Mouse (Mus musculus) cortical plate, adult 2 months (tissue): ENCODE results near the gene Gm10382.

Experiments used
- CTCF ChIP-seq: fragments of 200-500 bp; IDR thresholded peaks from 2 replicates; pipeline ENCODE4 v1.5.1; 2011; ENCODE audit warnings: mild to moderate bottlenecking, control low read depth, low read length; ENCODE audit not compliant: insufficient read depth; ENCODE audit errors: extremely low read depth
- POLR2A ChIP-seq: fragments of 200-500 bp; IDR thresholded peaks from 2 replicates; pipeline ENCODE4 v1.6.1; 2011; ENCODE audit warnings: mild to moderate bottlenecking, low read length, control low read depth; ENCODE audit not compliant: insufficient read depth; ENCODE audit errors: extremely low read depth

DNA sequence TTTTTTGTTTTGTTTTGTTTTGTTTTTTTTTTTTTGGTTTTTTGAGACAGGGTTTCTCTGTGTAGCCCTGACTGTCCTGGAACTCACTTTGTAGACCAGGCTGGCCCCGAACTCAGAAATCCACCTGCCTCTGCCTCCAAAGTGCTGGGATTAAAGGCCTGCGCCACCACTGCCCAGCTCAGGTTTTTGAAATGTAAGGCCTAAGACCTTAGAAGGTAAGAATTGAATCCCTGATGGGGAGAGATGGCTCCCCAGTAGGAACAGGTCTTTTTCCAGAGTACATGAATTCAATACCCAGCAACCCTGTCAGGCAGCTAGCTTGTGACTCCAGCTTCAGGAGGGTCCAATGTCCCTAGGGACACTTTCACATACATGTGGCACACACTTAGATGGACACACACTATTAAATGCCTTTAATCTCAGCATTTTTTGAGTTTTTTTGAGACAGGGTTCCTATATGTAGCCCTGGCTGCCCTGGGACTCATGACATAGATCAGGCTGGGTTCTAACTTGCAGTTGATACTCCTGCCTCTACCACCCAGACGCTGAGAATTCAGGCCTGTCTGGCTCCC lies 1.9 kb downstream of the Gm10382 start:
- no peak for TF ChIP-seq POLR2A
- TF ChIP-seq CTCF, result no peak
